Mouse (Mus musculus) C2C12 (cell line): ENCODE measurements at regions not wholly inside any gene's neighbourhood (a gene's known extent, or its start where the extent isn't known, plus 50 kb on each side); places are given as distances from the start of the nearest gene placed in this dataset.

Experiments
- CTCF ChIP-seq: IDR thresholded peaks from one replicate; pipeline ENCODE4 v1.5.1; 2011; ENCODE audit not compliant: control insufficient read depth, insufficient read depth, insufficient read length
- MAX ChIP-seq: IDR thresholded peaks from one replicate; pipeline ENCODE4 v1.6.1; 2011; ENCODE audit warnings: mild to moderate bottlenecking, control low read depth
- USF1 ChIP-seq: IDR thresholded peaks from one replicate; pipeline ENCODE4 v1.6.1; 2011; ENCODE audit warnings: low read depth, mild to moderate bottlenecking, control low read depth, moderate library complexity

GRCm38 (mm10) chr9:22962269-22962815 lies 260.5 kb upstream of the Bmper start:
- TF ChIP-seq CTCF (no peak), USF1 (no peak), MAX (no peak)
